Mouse (Mus musculus): ENCODE results near the gene Rnf144b. TPM values are rescaled to one million over a fixed set of nuclear protein-coding genes. Genes with fewer than 3 reads are reported as not detected.

The Rnf144b gene
- total RNA-seq, 2 experiments from 2014 or later = 35.6 to 44.5 TPM

DNA sequence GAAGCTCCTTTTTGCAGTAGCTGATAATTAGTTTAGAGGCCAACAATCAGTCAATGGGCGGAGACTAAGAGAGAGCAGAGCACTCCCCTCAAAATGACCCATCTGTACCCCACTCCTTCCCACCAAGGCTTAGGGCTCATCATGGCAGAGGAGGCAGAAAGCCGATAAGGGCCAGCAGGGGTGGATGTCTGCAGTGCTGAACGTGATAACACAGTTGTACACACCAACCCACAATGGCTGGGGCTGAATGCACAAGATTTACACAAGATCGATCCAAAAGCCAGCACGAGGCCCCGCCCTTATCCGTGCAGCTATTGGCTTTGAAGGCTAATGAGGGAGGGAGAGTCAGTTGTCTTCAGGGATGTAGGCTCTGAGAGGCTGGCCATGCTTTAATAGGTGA is 58.3 kb downstream of the Rnf144b start:
- DNase-seq = no peak

DNA sequence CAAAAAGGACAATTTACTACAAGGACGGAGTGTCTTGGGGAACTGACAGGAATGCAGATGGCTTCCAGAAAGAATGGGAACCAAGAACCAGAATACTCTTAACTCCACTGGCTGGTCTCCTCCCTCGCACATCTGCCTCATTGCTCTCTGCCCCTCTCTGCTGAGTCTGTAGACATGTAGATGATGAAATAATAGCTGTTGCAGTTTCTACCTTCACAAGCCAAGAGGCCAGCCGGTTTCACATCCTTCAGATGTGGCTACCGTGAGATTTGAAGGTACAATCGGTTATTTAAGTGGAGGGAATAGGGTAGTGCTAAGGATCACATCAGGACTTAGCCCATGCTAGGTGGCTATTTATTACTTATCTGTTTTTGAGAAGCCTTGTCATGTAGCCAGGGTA is 59.9 kb downstream of the Rnf144b start:
- DNase-seq = no peak

DNA sequence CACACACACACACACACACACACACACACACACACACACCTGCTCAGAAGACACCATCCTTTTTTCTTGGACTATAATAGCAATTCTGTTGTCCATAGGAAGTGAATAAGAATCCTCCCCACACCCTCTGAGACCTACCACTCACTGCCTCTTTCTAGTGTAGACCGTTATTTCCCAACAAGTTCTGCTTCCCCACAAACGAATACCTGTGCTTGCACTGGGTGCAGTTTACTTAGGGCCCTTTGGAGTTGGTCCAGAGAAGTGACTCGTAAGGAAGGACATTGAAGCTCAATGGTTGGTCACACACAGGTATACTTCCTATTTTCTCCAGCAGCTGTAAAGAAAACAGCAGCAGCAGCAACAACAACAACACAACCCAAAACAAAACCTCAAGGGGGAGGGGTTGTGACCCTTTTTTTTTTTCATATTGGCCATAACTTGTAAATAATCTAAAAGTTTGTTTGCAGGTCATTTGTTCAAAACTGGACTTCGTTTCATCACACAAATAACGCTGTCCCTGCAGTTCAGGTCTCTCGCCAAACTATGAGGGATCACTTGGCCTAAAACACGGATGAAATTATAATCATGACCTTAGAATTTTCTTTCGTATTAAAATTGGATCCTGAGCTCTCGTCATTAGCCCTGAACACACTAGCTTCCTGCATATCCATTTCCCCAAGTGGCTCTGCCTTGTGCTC is 60.7 kb downstream of the Rnf144b start:
- DNase-seq = no peak

DNA sequence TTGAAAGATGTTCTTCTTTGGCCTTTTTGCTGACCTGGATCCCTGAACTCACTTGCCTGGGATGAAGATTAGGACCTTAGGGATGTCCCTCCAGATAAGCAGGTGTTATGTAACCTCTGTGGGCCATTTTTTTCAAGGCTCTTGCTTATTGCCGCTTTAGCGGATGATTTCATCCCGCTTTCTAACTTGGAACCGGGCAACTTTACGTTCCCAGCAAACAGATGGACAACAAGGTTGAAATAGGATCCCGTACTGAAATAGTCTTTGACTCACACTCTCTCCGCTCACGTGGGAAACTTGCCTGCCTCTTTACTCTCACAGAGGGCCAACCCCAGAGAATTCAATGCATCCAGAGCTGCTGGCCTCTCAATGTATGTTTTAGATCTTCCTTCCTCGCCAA is 61.3 kb downstream of the Rnf144b start:
- peak; percentile 39 to 40 for DNase-seq

DNA sequence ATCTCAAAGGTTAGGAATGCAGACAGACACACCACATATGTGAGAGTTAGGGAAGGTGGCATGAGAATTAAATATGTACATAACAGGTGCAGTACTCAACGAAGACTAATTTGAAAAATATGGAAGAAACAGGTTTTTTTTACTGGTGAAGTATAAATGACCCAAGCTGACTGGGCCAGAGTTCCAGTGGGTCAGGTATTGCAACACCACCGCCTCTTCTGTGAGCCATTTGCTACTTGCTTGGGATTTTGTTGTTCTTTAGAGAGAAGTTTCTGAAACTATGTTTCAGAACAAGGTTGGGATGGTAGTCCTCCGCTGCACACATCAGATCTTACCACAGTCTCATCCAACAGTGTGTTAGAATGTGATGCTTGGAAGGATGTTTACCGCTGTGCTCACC is 65.4 kb downstream of the Rnf144b start:
- DNase-seq = no peak

DNA sequence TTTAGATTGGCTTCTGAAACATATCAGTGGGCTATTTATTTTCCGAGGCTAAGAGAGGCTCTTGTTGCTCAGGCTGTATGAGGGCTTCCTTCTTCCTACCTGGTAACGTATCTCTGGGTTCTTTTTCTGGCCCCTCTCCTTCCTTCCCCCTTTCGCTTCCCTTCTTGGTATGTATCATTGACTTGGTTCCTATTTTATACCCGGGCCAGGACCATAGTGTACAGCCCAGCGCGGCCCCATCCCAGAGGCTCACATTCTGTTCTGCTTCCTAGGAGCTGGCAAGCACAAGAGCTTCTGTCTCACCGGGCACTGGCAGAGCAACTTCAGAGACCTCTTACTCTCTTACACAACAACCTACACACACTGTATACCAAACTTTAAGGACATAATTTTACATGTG is 67.5 kb downstream of the Rnf144b start:
- peak; percentile 38 to 66 for DNase-seq

DNA sequence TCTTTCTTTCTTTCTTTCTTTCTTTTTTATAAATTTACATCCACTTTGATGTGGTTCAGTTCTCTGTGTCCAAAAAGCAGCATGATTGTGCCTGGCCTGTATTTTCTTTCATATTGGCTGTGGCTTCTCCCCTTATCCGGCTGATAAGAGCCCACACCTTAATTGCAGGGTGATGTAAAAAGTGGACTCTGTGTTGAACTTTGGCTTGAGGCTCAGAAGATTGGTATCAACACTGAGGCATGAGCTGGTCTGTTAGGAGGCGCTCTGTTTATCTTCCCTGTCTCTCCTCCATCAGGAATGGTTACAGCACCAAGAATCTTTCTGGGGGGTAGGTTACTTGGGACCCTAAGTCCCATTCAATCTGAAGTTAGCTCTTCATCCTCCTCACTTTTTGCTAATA is 69.7 kb downstream of the Rnf144b start:
- no peak for DNase-seq

DNA sequence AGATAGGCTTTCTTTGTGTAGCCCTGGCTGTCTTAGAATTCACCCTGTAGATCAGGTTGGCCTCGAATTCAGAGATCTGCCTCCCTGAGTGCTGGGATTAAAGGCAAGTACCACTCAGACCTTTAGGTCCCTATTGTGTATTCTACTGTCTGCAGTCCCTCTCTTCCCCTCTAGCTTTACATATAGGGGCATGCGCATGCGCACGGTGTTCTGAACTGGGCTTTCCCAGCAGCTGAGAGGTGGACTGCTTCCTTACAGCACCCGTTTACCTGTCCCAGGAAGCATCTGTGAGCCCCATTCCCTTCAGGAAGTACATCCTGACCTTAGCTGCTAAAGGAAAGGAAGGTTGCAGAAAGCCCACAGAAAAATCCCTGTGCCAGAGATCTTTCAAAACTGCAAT is 70.3 kb downstream of the Rnf144b start:
- DNase-seq = no peak

DNA sequence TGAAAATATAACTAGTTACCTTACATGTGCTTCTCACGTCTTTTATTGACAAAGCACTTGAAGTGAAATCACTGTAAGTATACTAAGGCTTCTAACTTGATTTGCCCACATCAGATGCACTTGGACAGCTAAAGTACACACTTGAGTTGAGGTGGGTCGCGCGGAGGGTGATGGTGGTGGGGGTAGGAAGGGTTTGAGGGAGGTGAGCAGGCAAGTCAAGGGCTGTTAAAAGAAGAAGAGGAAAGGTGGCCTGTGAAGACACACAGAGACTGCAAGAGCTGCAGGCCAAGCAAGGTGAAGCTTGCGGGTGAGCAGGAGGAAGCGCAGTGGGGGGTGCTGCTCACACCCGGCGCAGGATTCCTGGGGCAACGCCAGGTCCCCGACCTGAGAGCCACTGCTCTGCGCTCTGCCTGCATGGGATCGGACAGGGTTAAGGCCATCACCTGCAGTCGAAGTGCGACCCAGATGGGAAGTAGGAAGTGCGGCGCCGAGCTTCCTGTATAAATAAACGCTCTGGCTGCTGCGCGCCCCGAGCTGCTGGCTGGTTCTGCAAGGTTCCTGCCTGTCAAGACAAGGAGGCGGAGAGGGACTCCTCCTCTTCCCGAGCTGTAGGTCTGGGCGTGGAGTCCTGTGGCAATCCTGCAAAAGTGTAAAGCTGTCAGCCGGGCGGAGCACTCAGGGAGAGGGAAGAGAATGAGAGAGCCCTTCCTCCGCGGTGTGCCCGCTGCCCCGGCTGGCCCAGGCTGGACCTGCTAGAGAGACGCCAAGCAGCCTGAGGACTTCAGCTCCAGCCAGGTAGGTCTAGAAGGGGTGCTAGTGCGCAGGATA is 71.1 kb downstream of the Rnf144b start:
- DNase-seq = peak; percentile 83 to 91

DNA sequence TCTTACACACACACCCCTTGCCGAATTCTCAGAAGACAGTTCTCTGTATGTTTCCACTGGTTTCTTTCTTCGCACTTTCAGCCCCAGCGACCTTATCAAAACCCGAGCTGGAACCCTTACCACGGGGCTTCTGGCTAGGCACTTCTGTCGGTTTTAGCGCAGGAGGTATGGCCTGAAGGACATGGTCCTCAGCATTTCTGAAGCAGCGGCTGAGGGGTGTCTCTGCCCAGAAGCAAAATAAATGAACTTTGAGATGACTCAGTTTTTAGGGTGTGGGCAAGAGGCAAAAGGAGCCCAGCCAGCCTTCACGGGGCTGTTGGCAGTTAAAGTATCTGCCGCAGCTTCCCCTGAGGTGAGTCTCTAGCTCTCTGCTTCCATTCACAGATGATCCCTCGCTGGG is 72.2 kb downstream of the Rnf144b start:
- peak in 1 of 2 experiments; percentile 55 for DNase-seq

DNA sequence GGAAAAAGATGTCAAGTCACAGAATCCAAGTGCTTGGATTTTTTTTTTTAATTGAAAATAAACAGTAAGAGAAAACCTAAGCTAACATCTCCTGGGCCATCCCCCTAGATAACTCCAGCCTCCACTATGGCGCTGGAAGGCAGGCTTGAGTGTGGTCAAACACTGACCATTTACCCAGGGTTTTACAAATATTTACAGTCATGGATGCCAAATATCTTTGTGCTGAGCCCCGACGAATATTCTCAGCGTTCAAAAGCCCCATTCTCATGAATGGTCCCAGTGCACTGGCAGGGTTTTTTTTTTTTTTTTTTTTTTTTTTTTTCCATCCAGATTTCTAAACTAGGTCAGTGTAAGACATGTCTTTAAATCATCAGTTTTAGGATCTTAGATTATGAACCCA is 73.0 kb downstream of the Rnf144b start:
- DNase-seq = no peak

DNA sequence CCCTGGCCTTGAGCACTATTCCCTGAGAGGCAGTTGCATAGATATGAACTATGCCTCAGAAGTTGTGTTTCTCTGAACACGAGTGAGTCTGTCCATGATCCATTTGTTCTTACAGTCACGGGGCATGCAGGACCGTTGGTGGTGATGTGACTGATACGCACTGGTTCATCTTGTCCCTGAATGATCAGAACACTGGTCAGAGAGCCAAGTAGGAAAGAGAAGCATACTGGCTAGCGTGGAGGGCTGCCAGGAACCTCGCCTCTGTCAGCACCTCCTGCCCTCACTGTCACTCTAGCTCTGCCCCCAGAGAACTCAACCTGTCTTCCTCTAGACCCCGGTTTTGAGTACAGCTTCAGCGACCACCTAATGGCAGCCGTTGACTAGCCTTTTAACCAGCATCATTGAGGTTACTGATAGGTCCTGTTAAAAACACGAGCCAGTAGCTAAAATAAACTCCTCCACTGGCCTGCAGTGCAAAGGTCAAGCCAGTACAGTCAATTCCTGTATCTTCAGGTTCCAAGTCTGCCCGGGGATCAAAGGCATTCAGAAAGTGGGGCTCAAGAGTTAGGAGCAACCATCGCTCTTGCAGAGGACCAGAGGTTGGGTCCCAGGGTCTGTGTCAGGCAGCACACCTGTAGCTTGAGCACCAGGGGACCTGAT is 77.7 kb downstream of the Rnf144b start:
- DNase-seq = peak; percentile 74 to 83

DNA sequence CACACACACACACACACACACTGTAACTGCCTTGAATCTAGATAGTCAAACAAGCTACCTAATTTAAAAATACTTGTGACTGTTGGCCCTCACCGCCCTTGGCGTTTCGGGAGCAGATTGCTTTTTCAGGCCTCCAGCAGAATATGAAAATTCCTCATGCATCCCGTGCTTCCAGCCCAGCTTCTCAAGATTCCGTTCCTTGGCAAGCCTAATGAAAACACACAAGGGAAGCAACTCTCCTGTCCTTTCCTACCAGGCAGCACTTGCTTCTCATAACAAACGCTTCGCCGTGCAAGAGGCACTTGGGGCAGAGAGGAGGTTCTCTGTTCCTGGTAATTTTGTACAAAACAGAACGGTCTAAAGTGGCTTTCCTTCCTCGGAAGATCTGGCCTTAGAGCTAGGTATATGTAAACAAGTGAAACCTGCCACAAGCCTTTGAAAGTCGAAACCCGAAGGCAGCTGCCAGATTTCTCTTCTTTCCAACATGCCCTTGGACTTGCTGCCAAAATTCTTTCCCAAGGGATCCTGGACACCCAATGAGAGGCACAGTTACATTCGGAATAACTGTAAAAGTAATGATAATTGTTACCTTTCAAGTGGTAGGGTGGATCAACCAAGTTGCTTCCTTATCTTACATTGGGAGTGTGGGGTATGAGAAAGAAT is 79.6 kb downstream of the Rnf144b start:
- peak; percentile 77 to 80 for DNase-seq

DNA sequence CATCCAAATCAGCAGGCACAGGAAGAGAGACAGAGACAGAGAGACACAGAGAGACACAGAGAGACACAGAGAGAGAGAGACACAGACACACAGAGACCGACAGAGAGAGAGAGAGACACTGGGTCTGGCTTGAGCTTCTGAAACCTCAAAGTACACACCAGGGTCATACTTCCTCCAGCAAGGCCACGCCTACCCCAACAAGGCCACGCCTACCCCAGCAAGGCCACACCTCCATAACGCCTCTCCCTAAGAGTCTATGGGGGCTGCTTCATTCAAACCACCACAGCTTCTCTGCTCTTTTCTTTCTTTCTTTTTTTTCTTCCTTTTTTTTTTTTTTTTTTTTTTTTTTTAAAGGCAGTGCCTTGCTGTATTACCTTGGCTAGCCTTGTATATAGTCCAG is 88.0 kb downstream of the Rnf144b start:
- DNase-seq = no peak

DNA sequence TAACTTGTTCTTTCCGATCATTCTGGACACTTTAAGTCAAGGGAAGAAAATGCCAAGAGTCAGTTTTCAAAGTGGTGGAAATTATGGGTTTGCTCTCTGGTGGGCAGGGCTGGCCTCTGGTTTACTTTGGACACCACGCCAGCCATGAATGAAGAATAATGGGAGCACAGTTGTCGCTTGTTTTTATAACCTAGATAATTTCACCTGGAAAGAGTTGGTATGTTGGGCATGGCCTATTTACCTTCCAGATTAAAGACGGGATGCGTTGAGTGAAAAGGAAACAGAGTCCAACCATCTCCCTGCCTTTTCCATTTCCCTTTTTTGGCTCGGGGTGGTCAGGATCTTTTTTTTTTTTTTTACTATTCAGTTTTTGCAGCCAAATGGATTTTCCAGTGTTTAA is 88.5 kb downstream of the Rnf144b start:
- no peak for DNase-seq

DNA sequence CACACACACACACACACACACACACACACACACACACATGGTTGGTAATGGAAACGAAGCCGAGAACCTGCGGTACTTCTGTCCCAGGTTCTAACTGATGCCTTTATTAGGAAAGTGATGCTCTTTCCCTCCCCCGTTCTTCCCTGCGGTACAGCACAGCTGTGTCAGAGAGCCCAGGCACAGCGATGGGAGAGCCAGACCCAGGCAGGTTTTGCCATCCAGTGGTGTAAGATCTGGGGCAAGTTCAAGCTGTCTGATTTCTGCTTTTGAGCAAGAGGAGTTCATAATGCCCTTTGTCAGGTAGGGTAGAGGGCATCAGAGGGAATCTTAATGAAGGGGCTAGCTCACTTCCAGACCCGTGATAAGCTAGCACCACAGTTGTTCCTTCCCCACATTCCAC is 89.1 kb downstream of the Rnf144b start:
- DNase-seq = no peak

DNA sequence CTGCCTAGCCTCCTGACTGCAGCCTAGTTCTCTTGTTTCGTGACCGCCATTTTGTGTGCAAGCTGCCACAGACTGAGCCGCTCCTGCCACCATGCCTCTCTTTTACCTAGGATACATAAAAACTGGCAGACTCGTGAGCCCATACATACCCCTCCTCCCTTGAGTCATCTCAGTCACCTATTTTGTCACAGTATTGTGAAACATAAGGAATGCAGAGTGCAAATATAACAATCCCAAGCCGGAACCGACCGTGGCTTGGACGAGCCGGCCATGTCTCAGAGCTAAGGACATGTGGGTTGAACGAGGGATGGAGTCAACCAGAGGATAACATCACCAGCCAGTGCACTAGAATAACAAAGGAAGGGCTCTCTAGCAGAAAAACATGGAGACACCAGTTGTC is 91.4 kb downstream of the Rnf144b start:
- DNase-seq = no peak

DNA sequence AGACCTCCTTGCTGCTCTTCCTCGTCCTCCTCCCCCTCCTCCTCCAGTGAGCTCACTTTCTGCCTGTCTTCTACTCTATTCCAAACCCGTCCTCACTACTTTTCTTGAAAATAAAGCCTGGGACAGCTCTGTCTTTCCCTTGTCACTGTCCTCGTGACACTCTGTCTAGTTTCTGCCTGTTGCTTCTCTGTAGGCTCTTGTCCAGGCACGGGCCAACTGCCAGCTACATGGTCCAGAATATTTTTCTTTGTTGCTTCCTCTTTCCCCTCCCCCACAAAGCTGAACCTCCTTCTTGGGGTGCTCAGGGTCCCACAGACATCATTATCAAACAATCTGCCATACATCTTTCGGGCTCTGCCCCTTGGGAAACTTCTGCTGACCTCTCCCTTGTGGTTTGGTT is 92.4 kb downstream of the Rnf144b start:
- peak; percentile 69 to 73 for DNase-seq

DNA sequence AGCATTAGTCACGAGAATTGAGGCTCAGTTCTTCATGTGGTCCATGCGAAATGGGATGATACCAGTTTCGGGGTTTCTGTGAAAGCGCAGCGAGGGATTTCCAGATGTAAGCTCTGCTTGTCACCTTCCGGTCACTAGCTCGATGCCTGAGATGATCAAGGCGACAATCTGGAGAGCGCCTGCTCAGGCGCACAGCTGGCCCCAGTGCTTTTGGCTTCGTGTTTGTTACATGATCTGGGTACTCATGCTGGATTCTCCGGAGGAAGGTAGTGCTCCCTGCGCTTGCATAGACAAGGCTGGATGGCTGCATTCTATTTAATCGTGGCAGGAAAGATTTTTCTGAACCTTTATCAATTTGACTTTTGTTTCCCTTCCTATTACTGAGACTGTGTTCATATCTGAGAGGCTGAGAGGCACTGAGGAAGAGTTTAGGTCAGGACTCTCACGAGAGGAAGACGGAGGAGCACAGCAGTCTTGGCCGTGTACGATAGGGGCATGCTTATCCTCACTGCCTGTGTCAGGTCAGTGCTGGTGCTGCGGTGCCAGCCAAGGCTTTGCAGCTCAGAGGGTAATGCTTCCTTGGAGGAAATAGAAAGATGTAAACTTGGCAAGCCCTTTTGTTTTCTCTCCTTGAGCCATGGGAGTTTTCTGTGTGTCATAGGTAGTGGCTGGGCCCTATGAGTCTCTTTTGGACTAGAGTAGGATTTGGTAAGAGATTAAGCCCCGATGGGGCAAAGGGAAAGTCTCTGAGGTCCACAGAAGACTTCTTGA is 93.5 kb downstream of the Rnf144b start:
- peak in 1 of 2 experiments; percentile 47 for DNase-seq

DNA sequence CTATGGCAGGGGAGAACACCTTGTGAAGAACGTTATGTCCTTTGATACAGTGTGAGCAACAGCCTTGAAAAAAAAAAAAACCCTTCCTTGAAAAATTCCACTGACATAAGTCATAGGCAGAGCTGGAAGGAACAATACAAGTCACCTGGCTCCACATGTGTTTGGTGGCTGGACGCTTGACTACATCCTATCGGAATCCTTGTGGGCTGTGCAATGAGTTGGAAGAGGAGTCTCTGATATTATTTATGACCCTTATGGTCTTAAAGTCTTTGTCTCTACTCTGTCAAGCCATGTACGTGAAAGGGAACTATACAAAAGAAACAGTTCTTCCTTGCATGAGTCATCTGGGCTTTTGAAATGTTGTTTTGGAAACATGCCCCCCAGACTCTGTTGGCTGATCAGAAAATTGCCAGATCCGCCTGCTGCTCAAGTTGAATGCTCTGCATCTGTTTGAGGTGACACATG is 94.7 kb downstream of the Rnf144b start:
- DNase-seq = peak in 1 of 2 experiments; percentile 37

DNA sequence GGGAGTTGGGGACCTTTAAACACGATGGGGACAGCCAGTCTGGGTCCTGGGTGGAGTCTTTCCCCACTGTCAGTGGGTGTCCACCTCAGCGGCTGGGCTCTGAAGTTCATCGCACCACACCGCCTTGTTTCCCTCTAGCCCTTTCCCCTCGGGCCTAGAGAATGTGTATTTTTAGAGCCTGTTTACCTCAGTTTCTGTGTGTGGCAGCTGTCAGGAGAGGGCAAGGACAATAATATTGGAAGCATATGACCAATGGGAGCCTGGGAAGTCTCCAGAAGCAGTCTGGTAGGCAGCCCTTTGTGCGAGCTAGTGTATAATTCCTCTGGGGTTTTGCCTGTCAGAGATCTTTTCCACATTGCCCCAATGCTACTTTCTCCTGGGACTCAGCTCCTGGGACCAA is 95.9 kb downstream of the Rnf144b start:
- DNase-seq = peak in 1 of 2 experiments; percentile 37

DNA sequence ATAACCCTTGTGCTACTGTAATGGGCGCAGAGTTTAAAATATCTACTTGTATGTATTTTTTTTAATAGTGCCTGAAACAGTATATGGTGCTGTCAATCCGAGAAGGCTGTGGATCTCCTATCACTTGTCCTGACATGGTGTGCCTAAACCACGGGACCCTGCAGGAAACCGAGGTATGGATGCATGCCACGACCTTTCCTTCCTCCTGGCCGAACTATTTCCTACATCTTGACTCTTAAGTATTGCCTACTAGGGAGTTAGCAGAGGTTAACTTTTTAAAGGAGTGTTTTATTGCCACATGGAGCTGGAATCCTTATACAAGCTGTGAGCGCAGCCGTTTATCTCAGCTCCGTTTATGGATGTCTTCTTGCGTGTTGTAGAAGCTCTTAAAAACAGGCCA is 98.0 kb downstream of the Rnf144b start:
- DNase-seq = no peak
